Mouse (Mus musculus): ENCODE data around the gene Dph2. TPM values are rescaled to one million over a fixed set of nuclear protein-coding genes. Genes with fewer than 3 reads are reported as not detected.

The Dph2 gene
- polyA plus RNA-seq, 1 experiment from 2014 or later = 22.4 TPM

DNA sequence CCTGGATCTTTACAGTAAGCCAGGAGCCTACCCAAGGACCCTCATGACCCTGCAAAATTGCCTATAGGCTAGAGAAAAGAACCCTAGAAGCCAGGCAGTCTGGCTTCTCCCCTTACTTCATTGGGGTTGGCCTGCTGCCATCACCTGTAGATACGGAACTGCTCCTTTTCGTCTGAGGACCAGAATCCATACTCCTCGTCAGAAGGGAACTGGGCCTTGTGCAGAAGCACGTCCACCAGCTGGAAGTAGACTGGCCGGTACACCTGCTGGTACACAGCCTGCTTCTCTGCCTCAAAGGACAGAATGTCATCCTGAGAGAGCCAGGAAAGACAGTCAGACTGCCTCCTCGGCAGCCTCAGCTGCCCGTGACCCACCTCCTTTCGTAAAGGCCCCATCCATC lies 12.9 kb upstream of the Dph2 start:
- Histone ChIP-seq H3K4me1 (peaks cover 23% of the 10 kb centered on the region), H3K36me3 (peaks cover 71% of the 10 kb centered on the region), H3K4me3 (no peak overlapping the region), H3K27me3 (no peaks in the 10 kb centered on the region), H3K9me3 (replicated peaks) (no peaks in the 10 kb centered on the region), H3K4me2 (replicated peaks) (no peak overlapping the region), H3K9ac (no peak overlapping the region), H3K27ac (no peak overlapping the region)
- 95% methylated on average over 8 of the region's 8 CpGs for WGBS
- ATAC-seq (ENCODE audit: low FRiP score) = no peak

DNA sequence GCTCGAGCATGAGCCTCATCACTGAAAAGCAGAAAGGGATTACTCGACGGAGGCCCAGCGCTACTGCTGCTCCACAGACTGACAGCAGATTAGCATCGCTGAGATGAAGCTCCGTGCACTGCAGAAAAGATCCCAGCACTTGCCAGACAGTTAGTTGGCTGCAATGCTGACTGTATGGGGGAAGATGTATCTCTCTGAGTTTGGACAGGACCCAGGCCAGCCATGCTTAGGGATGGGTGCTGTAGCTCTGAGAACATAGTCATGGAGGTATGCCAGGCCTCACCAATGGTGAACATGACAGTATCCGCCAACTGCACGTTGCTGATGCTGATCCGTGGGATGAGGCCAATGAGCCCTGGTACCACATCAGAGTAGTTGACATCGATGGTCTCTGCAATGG lies 12.3 kb upstream of the Dph2 start:
- H3K4me3 ChIP-seq = no peak overlapping the region
- no peak overlapping the region for H3K27ac ChIP-seq
- ATAC-seq (ENCODE audit: low FRiP score) = no peak
- peaks cover 16% of the 10 kb centered on the region for H3K4me1 ChIP-seq
- no peaks in the 10 kb centered on the region for H3K9me3 ChIP-seq (replicated peaks)
- no peak overlapping the region for H3K4me2 ChIP-seq (replicated peaks)
- H3K27me3 ChIP-seq = no peaks in the 10 kb centered on the region
- H3K36me3 ChIP-seq = peaks cover 75% of the 10 kb centered on the region
- 92% methylated on average over 10 of the region's 10 CpGs for WGBS
- H3K9ac ChIP-seq = no peak overlapping the region

GRCm38 (mm10) chr4:117898111-117898510 lies 6.3 kb upstream of the Dph2 start:
- Histone ChIP-seq H3K9me3 (replicated peaks) (no peaks in the 10 kb centered on the region), H3K27me3 (no peaks in the 10 kb centered on the region), H3K27ac (no peak overlapping the region), H3K4me2 (replicated peaks) (no peak overlapping the region), H3K9ac (no peak overlapping the region), H3K36me3 (peaks cover 94% of the 10 kb centered on the region), H3K4me3 (no peak overlapping the region), H3K4me1 (no peaks in the 10 kb centered on the region)
- 85% methylated on average over 3 of the region's 3 CpGs for WGBS
- ATAC-seq (ENCODE audit: low FRiP score) = no peak

- H3K27me3 ChIP-seq = no peaks in the 10 kb centered on the region
- H3K4me2 ChIP-seq (replicated peaks) = no peak overlapping the region
- H3K27ac ChIP-seq = no peak overlapping the region
- H3K36me3 ChIP-seq = peaks cover 74% of the 10 kb centered on the region
- peaks cover 8% of the 10 kb centered on the region for H3K4me1 ChIP-seq
- no peak for ATAC-seq (ENCODE audit: low FRiP score)
- H3K4me3 ChIP-seq = no peak overlapping the region
- 93% methylated on average over 6 of the region's 6 CpGs for WGBS
- H3K9me3 ChIP-seq (replicated peaks) = no peaks in the 10 kb centered on the region
- H3K9ac ChIP-seq = no peak overlapping the region
Measured at GRCm38 (mm10) chr4:117896031-117896430, 4.2 kb upstream of the Dph2 start.

- H3K4me2 ChIP-seq (replicated peaks) = no peak overlapping the region
- H3K36me3 ChIP-seq = peaks cover 67% of the 10 kb centered on the region
- H3K27ac ChIP-seq = no peak overlapping the region
- WGBS = 82% methylated on average over 7 of the region's 7 CpGs
- no peak overlapping the region for H3K4me3 ChIP-seq
- H3K27me3 ChIP-seq = no peaks in the 10 kb centered on the region
- ATAC-seq (ENCODE audit: low FRiP score) = no peak
- H3K9ac ChIP-seq = no peak overlapping the region
- peaks cover 11% of the 10 kb centered on the region for H3K4me1 ChIP-seq
- H3K9me3 ChIP-seq (replicated peaks) = no peaks in the 10 kb centered on the region
Measured at GRCm38 (mm10) chr4:117895339-117895738, 3.5 kb upstream of the Dph2 start.

GRCm38 (mm10) chr4:117894601-117895000 lies 2.8 kb upstream of the Dph2 start:
- Histone ChIP-seq H3K4me1 (peaks cover 11% of the 10 kb centered on the region), H3K27me3 (no peaks in the 10 kb centered on the region), H3K27ac (no peak overlapping the region), H3K4me2 (replicated peaks) (no peak overlapping the region), H3K9me3 (replicated peaks) (no peaks in the 10 kb centered on the region), H3K4me3 (no peak overlapping the region), H3K36me3 (peaks cover 66% of the 10 kb centered on the region), H3K9ac (no peak overlapping the region)
- no peak for ATAC-seq (ENCODE audit: low FRiP score)
- WGBS = 91% methylated on average over 8 of the region's 8 CpGs

GRCm38 (mm10) chr4:117893376-117893775 lies 1.5 kb upstream of the Dph2 start:
- no peak for ATAC-seq (ENCODE audit: low FRiP score)
- H3K4me1 ChIP-seq = peaks cover 11% of the 10 kb centered on the region
- no peak overlapping the region for H3K4me3 ChIP-seq
- H3K9me3 ChIP-seq (replicated peaks) = no peaks in the 10 kb centered on the region
- no peaks in the 10 kb centered on the region for H3K27me3 ChIP-seq
- no peak overlapping the region for H3K4me2 ChIP-seq (replicated peaks)
- WGBS = 24% methylated on average over 9 of the region's 9 CpGs
- H3K9ac ChIP-seq = no peak overlapping the region
- H3K27ac ChIP-seq = no peak overlapping the region
- H3K36me3 ChIP-seq = peaks cover 61% of the 10 kb centered on the region

DNA sequence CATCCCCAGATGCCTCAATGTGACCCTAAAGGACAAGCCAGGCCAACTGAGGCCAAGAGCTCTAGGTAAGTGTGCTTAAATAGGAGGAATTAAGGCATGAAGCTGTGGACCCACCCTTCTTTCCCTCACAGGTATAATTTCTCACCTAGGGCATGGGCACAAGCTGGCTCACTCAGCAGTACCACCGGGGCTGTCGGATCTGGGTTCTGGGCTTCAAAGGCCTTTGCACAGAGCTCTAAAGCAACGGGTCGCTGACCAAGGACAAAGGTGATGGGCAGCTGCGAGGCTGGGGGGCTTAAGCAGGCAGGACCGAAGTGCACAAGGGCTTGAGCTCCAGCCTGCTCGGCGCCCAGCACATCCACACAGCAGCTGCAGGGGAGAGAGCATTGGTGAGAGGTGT lies 1.1 kb downstream of the Dph2 start:
- Histone ChIP-seq H3K36me3 (peaks cover 37% of the 10 kb centered on the region), H3K9ac (no peak overlapping the region), H3K4me2 (replicated peaks) (peak overlapping the region; percentile 78), H3K4me1 (peaks cover 24% of the 10 kb centered on the region), H3K27me3 (no peaks in the 10 kb centered on the region), H3K27ac (no peak overlapping the region), H3K4me3 (peak overlapping the region; percentile 59), H3K9me3 (replicated peaks) (no peaks in the 10 kb centered on the region)
- whole genome bisulfite sequencing = 72% methylated on average over 8 of the region's 8 CpGs
- no peak for ATAC-seq (ENCODE audit: low FRiP score)

DNA sequence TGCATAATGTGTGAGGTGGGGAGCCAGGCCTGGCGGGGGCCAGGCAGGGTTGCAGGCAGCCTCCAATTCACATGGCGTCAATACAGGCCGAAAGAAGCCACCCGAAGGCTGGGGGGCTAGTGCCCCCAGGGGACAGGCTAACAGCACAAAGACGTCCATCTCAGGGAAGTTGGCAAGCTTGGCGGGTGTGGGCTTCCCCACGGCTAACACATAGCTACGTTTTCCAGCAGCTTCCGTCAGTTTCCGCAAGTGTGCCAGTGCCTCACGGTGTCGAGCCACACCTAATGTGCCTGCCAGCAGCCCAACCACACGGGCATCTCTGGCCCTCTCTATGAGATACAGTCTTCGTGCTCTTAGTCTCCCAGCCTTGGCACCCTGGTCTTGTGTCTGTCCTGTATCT lies 1.8 kb downstream of the Dph2 start:
- H3K4me1 ChIP-seq = peaks cover 26% of the 10 kb centered on the region
- H3K4me3 ChIP-seq = no peak overlapping the region
- H3K9ac ChIP-seq = no peak overlapping the region
- no peak overlapping the region for H3K27ac ChIP-seq
- ATAC-seq (ENCODE audit: low FRiP score) = no peak
- WGBS = 93% methylated on average over 14 of the region's 14 CpGs
- H3K4me2 ChIP-seq (replicated peaks) = no peak overlapping the region
- H3K36me3 ChIP-seq = peaks cover 37% of the 10 kb centered on the region
- no peaks in the 10 kb centered on the region for H3K9me3 ChIP-seq (replicated peaks)
- no peaks in the 10 kb centered on the region for H3K27me3 ChIP-seq

DNA sequence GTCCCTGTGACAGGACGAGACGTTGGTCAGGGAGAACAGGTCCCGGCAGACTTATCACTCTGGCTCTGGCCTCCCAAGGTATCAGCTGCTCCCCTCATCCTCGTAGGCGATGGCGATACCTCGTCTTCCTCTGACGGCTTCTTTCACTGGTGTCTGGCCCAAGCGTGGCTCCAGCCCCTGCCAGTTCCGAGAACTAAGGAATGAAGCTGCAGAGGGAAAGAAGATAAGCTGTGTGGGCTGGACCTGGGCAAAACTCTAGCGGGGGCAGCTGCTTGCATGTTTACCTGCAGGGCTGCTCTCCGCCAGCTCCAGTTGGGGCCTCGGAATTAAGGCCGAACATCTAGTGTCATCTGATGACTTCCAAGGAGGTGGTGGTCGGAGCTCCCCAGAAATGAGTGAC lies 2.4 kb downstream of the Dph2 start:
- H3K27me3 ChIP-seq = no peaks in the 10 kb centered on the region
- no peak overlapping the region for H3K27ac ChIP-seq
- WGBS = 93% methylated on average over 15 of the region's 15 CpGs

GRCm38 (mm10) chr4:117887920-117888319 lies 3.9 kb downstream of the Dph2 start:
- Histone ChIP-seq H3K9me3 (replicated peaks) (no peaks in the 10 kb centered on the region), H3K27ac (no peak overlapping the region), H3K4me2 (replicated peaks) (peak overlapping the region; percentile 93), H3K4me3 (peak overlapping the region; percentile 92; the same call in 1 of the 2 replicates), H3K9ac (0 out of 2 replicates have a peak overlapping the region, but pooled peaks have one; percentile 15), H3K36me3 (peaks cover 35% of the 10 kb centered on the region), H3K27me3 (no peaks in the 10 kb centered on the region), H3K4me1 (peaks cover 40% of the 10 kb centered on the region)
- WGBS = 72% methylated on average over 2 of the region's 2 CpGs
- ATAC-seq (ENCODE audit: low FRiP score) = no peak

More for the DNA sequence above, 2.4 kb downstream of the Dph2 start:
- no peak overlapping the region for H3K4me2 ChIP-seq (replicated peaks)
- no peaks in the 10 kb centered on the region for H3K9me3 ChIP-seq (replicated peaks)
- H3K9ac ChIP-seq = no peak overlapping the region
- H3K36me3 ChIP-seq = peaks cover 37% of the 10 kb centered on the region
- H3K4me1 ChIP-seq = peaks cover 30% of the 10 kb centered on the region
- no peak for ATAC-seq (ENCODE audit: low FRiP score)
- H3K4me3 ChIP-seq = no peak overlapping the region

- Histone ChIP-seq H3K9ac (peak within 1 kb of the TSS; percentile 95), H3K4me1 (peaks cover 44% of the 10 kb centered on the region), H3K27ac (peak within 1 kb of the TSS; percentile 60; the same call in 1 of the 2 replicates), H3K9me3 (replicated peaks) (no peaks in the 10 kb centered on the region), H3K4me2 (replicated peaks) (peak within 1 kb of the TSS; percentile 93), H3K36me3 (peaks cover 35% of the 10 kb centered on the region), H3K4me3 (peak within 1 kb of the TSS; percentile 92), H3K27me3 (no peaks in the 10 kb centered on the region)
- 0% methylated on average over 37 of the region's 37 CpGs for WGBS
- peak; percentile 81 for ATAC-seq (ENCODE audit: low FRiP score)
Measured at GRCm38 (mm10) chr4:117887133-117887532, 4.7 kb downstream of the Dph2 start, which contains the start of gene Atp6v0b. TSS of gene Atp6v0b (minus strand) at chr4:117887333.

DNA sequence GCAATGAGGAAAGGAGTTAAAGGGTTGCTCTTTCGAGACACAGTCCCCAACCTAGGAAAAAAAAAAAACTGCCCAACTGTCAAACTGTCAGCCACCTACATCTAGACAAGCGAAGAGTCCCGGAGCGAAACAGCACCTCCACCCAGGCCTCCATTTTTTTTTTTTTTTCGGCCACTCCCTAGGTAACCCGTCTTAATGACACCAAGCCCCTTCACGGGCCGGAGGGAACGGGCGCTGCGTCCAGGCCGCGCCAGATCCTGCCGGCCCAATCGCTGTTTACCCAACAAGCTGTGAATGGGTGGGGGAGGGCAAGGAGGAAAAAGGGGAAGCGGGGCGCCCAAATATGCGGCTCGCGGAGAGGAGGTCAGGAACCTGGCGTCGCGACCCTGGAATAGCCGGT lies 5.2 kb downstream of the Dph2 start:
- Histone ChIP-seq H3K9ac (peak overlapping the region; percentile 95), H3K4me3 (peak overlapping the region; percentile 92), H3K4me2 (replicated peaks) (peak overlapping the region; percentile 93), H3K4me1 (peaks cover 47% of the 10 kb centered on the region), H3K9me3 (replicated peaks) (no peaks in the 10 kb centered on the region), H3K36me3 (peaks cover 35% of the 10 kb centered on the region), H3K27me3 (no peaks in the 10 kb centered on the region), H3K27ac (peak overlapping the region; percentile 60; the same call in 1 of the 2 replicates)
- 0 out of 2 replicates have a peak, but pooled peaks have one; percentile 3 for ATAC-seq (ENCODE audit: low FRiP score)
- WGBS = 3% methylated on average over 24 of the region's 24 CpGs

Data from hindbrain, embryonic 12.5 days (tissue).